Mouse (Mus musculus): ENCODE data around the gene Car15.
A peak's percentile ranks its signal among the peaks of the same experiment; 100 is the strongest.

- TF ChIP-seq CTCF (IDR thresholded peaks at IDR 0.05; ENCODE audit: borderline replicate concordance, insufficient read depth, low read depth, low read length) = no peak
- 0 out of 2 replicates have a peak, but pooled peaks have one; percentile 20 for TF ChIP-seq POLR2A (IDR thresholded peaks at IDR 0.05; ENCODE audit: borderline replicate concordance, insufficient read depth, low read length)
Measured at GRCm38 (mm10) chr16:17807192-17808009, 30.8 kb downstream of the Car15 start.
